Mouse (Mus musculus): ENCODE measurements around the gene Myo19. TPM values are rescaled to one million over a fixed set of nuclear protein-coding genes. Genes with fewer than 3 reads are reported as not detected.

Myo19 gene
- polyA plus RNA-seq, 1 experiment, result 24.7 TPM

DNA sequence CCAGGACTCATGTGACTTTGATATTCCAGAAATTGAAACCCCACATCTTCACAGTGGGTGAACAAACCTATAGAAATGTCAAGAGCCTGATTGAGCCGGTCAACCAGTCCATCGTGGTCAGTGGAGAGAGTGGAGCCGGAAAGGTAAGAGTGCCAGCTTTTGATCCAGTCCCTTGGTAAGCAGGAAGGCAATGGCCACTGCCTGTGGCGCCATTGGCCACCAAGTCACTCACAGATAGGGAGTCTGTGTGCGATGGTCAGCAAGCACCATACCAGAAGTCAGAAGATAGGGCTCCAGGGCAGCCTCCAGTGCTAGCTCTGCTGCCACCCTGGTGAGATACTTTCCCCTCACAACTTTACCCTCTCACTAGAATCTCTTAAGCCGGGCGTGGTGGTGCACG, 8.1 kb downstream of the Myo19 start:
- no peak for TF ChIP-seq CTCF (IDR thresholded peaks at IDR 0.05; ENCODE audit: control insufficient read depth, insufficient read depth, insufficient replicate concordance, low read depth, low read length)
- TF ChIP-seq POLR2A (IDR thresholded peaks at IDR 0.05; ENCODE audit: control insufficient read depth, low read depth, low read length), result no peak
- Histone ChIP-seq H3K36me3 (ENCODE audit: control insufficient read depth, insufficient read depth, low read length) (peaks cover 6% of the 10 kb centered on the region), H3K4me3 (ENCODE audit: control insufficient read depth, low read depth, low read length) (no peak overlapping the region)

DNA sequence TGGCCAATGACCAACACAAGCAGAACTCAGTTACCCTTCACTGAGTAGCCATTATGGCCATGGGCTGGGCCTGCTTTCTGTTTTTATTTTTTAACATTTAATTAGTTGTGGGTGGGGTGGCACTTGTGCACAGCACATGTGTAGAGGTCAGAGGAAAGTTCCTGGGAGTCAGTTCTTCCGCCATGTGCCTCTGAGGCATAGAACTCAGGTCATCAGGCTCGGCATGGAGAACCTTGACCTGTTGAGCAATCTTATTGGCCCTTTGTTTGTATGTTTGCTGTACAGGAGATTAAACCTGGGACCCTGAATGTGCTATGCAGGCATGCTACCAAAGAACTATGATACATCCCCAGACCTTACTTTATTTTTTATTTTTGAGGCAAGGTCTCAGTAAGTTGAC, 9.5 kb downstream of the Myo19 start:
- no peak overlapping the region for H3K27ac ChIP-seq (ENCODE audit: control insufficient read depth, insufficient read depth, low read depth, low read length)
- no peak for TF ChIP-seq POLR2A (IDR thresholded peaks at IDR 0.05; ENCODE audit: control insufficient read depth, low read depth, low read length)
- no peak for TF ChIP-seq CTCF (IDR thresholded peaks at IDR 0.05; ENCODE audit: control insufficient read depth, insufficient read depth, insufficient replicate concordance, low read depth, low read length)
- H3K4me1 ChIP-seq (ENCODE audit: control insufficient read depth, insufficient read depth, low read length), result no peaks in the 10 kb centered on the region
- peaks cover 6% of the 10 kb centered on the region for H3K36me3 ChIP-seq (ENCODE audit: control insufficient read depth, insufficient read depth, low read length)
- no peaks in the 10 kb centered on the region for H3K27me3 ChIP-seq (ENCODE audit: control insufficient read depth, insufficient read depth, low read length)
- no peak overlapping the region for H3K4me3 ChIP-seq (ENCODE audit: control insufficient read depth, low read depth, low read length)

More for the DNA sequence above, 8.1 kb downstream of the Myo19 start:
- H3K27me3 ChIP-seq (ENCODE audit: control insufficient read depth, insufficient read depth, low read length), result no peaks in the 10 kb centered on the region
- H3K4me1 ChIP-seq (ENCODE audit: control insufficient read depth, insufficient read depth, low read length), result no peaks in the 10 kb centered on the region
- no peak overlapping the region for H3K27ac ChIP-seq (ENCODE audit: control insufficient read depth, insufficient read depth, low read depth, low read length)

DNA sequence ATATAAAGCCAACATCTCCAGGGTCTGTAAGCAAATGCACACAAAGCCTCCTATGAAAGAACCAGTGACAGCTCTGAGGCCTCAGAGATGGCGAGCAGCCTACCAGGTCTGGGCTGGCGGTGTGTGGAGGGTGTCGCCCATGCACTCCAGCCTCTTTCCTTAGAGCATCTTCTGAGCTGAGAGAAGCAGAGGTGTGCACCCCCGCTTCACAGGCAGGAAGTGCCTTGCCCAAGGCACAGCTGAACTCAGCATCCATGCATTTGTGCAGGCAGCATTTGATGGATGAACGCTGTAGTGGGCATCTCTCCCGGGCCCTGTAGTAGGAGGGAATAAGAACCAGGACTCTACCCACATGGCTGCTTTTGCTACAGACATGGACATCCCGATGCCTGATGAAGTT, 11.8 kb downstream of the Myo19 start:
- H3K36me3 ChIP-seq (ENCODE audit: control insufficient read depth, insufficient read depth, low read length), result peaks cover 1% of the 10 kb centered on the region

GRCm38 (mm10) chr11:84893113-84893512, 13.2 kb downstream of the Myo19 start:
- Histone ChIP-seq H3K36me3 (ENCODE audit: control insufficient read depth, insufficient read depth, low read length) (peaks cover 1% of the 10 kb centered on the region), H3K4me3 (ENCODE audit: control insufficient read depth, low read depth, low read length) (no peak overlapping the region), H3K27ac (ENCODE audit: control insufficient read depth, insufficient read depth, low read depth, low read length) (no peak overlapping the region), H3K4me1 (ENCODE audit: control insufficient read depth, insufficient read depth, low read length) (no peaks in the 10 kb centered on the region), H3K27me3 (ENCODE audit: control insufficient read depth, insufficient read depth, low read length) (no peaks in the 10 kb centered on the region)
- TF ChIP-seq CTCF (IDR thresholded peaks at IDR 0.05; ENCODE audit: control insufficient read depth, insufficient read depth, insufficient replicate concordance, low read depth, low read length) (no peak), POLR2A (IDR thresholded peaks at IDR 0.05; ENCODE audit: control insufficient read depth, low read depth, low read length) (no peak)

More for the DNA sequence above, 11.8 kb downstream of the Myo19 start:
- no peaks in the 10 kb centered on the region for H3K27me3 ChIP-seq (ENCODE audit: control insufficient read depth, insufficient read depth, low read length)
- no peaks in the 10 kb centered on the region for H3K4me1 ChIP-seq (ENCODE audit: control insufficient read depth, insufficient read depth, low read length)
- H3K4me3 ChIP-seq (ENCODE audit: control insufficient read depth, low read depth, low read length), result no peak overlapping the region
- no peak overlapping the region for H3K27ac ChIP-seq (ENCODE audit: control insufficient read depth, insufficient read depth, low read depth, low read length)
- TF ChIP-seq CTCF (IDR thresholded peaks at IDR 0.05; ENCODE audit: control insufficient read depth, insufficient read depth, insufficient replicate concordance, low read depth, low read length), result no peak
- TF ChIP-seq POLR2A (IDR thresholded peaks at IDR 0.05; ENCODE audit: control insufficient read depth, low read depth, low read length), result no peak

DNA sequence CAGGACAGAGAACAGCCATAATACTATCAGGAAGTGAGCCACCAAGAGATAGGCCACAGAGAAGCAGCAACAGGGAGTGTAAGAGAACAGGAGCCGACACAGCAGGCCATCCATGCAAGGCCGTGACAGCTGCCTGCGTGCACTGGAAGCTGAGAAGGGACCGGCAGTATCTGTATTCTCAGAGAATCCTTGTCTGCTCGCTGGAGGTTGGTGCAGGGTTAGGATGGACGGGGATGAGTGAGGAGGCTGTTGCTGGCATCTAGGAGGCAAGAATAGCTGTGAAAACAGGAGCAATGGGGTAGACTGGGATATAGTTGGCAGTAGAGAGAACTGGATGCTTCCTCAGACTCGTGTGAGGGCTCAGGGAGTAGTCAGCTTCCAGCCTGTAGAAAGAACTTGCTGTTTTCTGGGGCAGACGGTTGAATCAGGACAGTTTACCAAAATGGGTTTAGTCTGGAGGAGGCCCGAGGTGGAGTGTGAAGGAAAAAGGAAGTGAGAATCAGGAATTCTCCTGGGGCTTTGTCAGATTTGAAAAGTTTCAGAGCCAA, 24.7 kb downstream of the Myo19 start:
- no peak overlapping the region for H3K27ac ChIP-seq (ENCODE audit: control insufficient read depth, insufficient read depth, low read depth, low read length)
- H3K36me3 ChIP-seq (ENCODE audit: control insufficient read depth, insufficient read depth, low read length), result peaks cover 4% of the 10 kb centered on the region
- H3K27me3 ChIP-seq (ENCODE audit: control insufficient read depth, insufficient read depth, low read length), result no peaks in the 10 kb centered on the region
- no peaks in the 10 kb centered on the region for H3K4me1 ChIP-seq (ENCODE audit: control insufficient read depth, insufficient read depth, low read length)
- no peak overlapping the region for H3K4me3 ChIP-seq (ENCODE audit: control insufficient read depth, low read depth, low read length)
- no peak for TF ChIP-seq POLR2A (IDR thresholded peaks at IDR 0.05; ENCODE audit: control insufficient read depth, low read depth, low read length)
- TF ChIP-seq CTCF (IDR thresholded peaks at IDR 0.05; ENCODE audit: control insufficient read depth, insufficient read depth, insufficient replicate concordance, low read depth, low read length), result no peak

GRCm38 (mm10) chr11:84907081-84907480, 27.1 kb downstream of the Myo19 start:
- H3K36me3 ChIP-seq (ENCODE audit: control insufficient read depth, insufficient read depth, low read length), result peaks cover 1% of the 10 kb centered on the region; the same call in 1 of the 2 replicates
- H3K4me3 ChIP-seq (ENCODE audit: control insufficient read depth, low read depth, low read length), result no peak overlapping the region
- H3K27ac ChIP-seq (ENCODE audit: control insufficient read depth, insufficient read depth, low read depth, low read length), result no peak overlapping the region
- no peaks in the 10 kb centered on the region for H3K4me1 ChIP-seq (ENCODE audit: control insufficient read depth, insufficient read depth, low read length)
- TF ChIP-seq CTCF (IDR thresholded peaks at IDR 0.05; ENCODE audit: control insufficient read depth, insufficient read depth, insufficient replicate concordance, low read depth, low read length) (no peak), POLR2A (IDR thresholded peaks at IDR 0.05; ENCODE audit: control insufficient read depth, low read depth, low read length) (no peak)
- no peaks in the 10 kb centered on the region for H3K27me3 ChIP-seq (ENCODE audit: control insufficient read depth, insufficient read depth, low read length)

DNA sequence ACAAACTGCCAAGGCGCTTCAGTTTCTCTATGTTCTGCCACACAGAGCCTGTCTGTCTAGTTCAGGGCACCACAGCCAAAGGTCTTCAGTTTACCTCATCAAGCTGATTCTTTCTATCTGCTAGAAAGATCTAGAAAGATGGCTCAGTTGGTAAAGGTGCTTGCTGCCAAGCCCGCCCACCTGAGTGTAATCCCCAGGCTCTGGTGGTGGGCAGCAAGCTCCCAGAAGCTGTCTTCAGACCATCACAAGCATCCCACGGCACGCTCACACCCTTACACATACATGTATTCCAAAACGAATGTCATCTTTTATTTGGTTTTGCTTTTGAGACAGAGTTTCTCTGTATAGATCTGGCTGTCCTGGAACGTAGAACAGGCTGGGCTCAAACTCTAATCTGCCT, 28.5 kb downstream of the Myo19 start:
- no peak overlapping the region for H3K4me3 ChIP-seq (ENCODE audit: control insufficient read depth, low read depth, low read length)
- TF ChIP-seq POLR2A (IDR thresholded peaks at IDR 0.05; ENCODE audit: control insufficient read depth, low read depth, low read length) (no peak), CTCF (IDR thresholded peaks at IDR 0.05; ENCODE audit: control insufficient read depth, insufficient read depth, insufficient replicate concordance, low read depth, low read length) (no peak)
- H3K27me3 ChIP-seq (ENCODE audit: control insufficient read depth, insufficient read depth, low read length), result no peaks in the 10 kb centered on the region
- no peak overlapping the region for H3K27ac ChIP-seq (ENCODE audit: control insufficient read depth, insufficient read depth, low read depth, low read length)
- no peaks in the 10 kb centered on the region; the same call in 1 of the 2 replicates for H3K4me1 ChIP-seq (ENCODE audit: control insufficient read depth, insufficient read depth, low read length)
- H3K36me3 ChIP-seq (ENCODE audit: control insufficient read depth, insufficient read depth, low read length), result peaks cover 1% of the 10 kb centered on the region; the same call in 1 of the 2 replicates
